Mouse (Mus musculus): ENCODE data around the gene Prkg1.
"Not testable (repeated sequence)": the region's sequence is repeated elsewhere in the genome, so short reads cannot be mapped to it uniquely, and the experiment has no call there.

The Prkg1 gene

DNA sequence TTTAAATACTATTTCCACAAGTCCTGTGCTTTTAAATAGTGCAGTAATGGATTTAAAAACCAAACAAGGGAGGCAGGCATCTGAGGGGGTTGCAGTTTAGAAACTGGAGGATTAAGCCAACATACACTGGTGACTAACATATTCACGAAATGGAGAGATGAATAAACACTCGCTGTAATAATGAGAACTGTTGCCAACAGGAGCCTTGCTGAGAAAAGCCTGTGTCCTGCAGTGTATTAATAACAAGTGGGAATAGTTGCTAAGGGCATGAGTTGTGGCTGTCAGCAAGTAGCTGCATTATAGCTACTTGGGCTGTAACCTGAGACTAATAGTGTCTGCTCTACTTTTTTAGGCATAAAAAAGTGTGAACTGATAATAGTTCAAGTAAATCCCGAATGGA is 480.3 kb downstream of the Prkg1 start:
- DNase-seq (ENCODE audit: low spot score), result no peak

GRCm38 (mm10) chr19:31284126-31284525 is 480.7 kb downstream of the Prkg1 start:
- DNase-seq (ENCODE audit: low spot score), result no peak

DNA sequence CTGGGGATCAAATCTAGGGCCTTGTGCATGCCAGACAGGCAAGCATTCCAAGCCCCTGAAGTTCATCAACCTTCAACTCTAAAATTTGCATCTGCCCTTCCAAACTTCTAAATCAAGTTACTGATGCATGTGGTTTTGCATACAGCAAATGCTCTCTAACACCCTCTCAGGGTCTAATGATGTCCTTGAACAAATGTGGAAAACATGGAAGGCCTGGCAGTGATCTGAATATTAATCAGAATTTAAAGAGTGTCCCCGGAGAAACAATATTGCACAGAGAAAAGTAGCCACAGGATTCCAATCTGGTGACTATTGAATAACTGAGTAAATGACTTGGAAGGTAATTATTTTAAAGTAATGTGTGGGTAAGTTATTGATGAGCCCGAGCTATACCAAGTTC is 481.2 kb downstream of the Prkg1 start:
- DNase-seq (ENCODE audit: low spot score), result no peak

- DNase-seq (ENCODE audit: low spot score), result peak; percentile 18
Measured at GRCm38 (mm10) chr19:31279797-31280486, 484.9 kb downstream of the Prkg1 start.

- DNase-seq (ENCODE audit: low spot score), result no peak
Measured at GRCm38 (mm10) chr19:31262438-31262837, 502.4 kb downstream of the Prkg1 start.

DNA sequence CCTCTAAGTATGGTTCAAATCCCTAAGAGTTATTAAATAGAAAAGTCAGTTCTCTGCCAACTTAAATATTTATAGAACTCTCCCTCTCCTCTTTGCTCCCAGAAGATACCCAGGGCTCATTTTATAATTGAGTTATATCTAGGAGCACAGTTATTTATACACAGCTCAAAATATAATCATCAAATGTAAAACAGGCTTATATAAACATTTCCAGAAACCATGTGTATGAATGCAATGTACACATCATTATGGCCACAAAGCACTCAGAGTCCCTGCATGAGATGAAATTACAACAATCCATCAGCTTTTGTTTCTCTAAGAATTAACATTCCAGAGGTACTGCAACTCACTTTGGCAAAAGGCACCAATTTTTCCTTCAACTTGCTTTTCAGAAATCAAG is 504.3 kb downstream of the Prkg1 start:
- no peak for DNase-seq (ENCODE audit: low spot score)

DNA sequence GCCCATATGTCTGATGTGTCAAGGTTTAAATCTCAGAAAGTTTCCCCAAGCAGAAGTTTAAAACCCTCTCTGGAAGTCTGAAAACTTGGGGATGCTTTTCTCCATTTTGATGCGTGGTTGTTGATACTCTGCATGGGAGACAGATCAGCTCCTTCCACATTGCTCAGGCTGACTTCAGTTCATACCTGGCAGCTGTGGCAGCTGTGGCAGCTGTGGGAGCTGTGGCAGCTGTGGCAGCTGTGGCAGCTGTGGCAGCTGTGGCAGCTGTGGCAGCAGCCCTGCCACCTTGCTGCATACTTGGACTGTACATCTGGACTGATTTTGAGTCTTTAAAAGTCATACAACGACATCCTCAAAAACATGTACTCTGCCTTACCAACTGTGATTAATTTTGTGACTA is 509.1 kb downstream of the Prkg1 start:
- no peak for DNase-seq (ENCODE audit: low spot score)

DNA sequence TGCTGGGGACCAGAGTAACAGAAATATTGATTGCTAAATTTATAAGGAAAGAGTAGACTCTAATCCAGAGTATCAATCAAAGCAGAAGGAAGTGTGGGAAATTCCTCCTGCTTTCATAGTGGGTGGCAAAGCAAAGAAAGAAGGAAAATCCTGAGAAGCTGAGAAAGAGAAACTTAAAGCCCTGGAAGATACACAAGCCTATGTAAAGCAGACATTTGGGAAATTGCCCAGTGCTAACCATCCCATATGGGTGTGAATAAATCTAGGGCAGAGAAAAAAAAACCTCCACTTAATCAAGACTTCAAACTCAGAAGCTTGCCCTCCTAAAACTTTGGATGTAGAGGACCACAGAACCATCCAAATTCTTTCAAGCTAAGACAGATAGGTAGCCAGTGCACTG is 532.4 kb downstream of the Prkg1 start:
- no peak for DNase-seq (ENCODE audit: low spot score)

GRCm38 (mm10) chr19:31228385-31228784 is 536.4 kb downstream of the Prkg1 start:
- no peak for DNase-seq (ENCODE audit: low spot score)

DNA sequence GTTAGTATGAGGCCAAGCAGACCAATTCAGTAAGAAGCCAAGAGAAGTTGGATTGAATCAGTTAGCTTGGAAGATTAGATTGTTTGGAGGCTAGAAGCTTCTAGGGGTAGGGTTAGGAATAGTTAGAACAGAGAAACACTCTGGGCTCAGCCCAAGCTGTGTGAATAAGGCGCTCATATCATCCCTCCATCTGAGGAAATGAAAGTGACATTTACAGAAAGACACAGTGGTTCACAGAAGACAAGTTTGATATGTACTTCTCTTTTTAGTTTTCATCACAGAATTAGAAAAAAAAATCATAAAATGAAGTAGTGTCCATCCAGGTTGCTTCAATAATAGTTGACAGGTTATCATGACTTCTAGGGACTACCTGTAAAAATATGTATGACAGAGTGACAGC is 541.4 kb downstream of the Prkg1 start:
- DNase-seq (ENCODE audit: low spot score), result no peak

GRCm38 (mm10) chr19:31219261-31219660 is 545.6 kb downstream of the Prkg1 start:
- not testable (repeated sequence) for DNase-seq (ENCODE audit: low spot score)

- DNase-seq (ENCODE audit: low spot score), result no peak
Measured at GRCm38 (mm10) chr19:31210850-31211249, 554.0 kb downstream of the Prkg1 start.

DNA sequence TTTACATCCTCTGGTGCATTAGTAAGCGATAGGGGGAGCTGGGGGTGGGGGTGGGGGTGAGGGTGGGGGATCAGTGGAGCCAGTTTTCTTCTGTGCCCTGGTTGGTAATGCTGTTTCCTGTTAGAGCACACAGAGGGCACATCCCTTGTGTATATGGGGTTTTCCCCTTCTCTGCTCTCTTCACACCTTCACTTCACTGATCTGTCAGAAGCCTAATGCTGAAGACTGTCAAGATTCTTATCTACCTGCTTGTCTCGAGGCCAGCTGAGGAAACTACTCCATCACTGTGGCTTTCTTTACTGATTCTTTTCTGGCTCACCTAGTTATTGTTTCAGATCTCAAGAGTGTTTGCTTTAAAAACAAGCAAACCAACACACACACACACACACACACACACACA is 554.4 kb downstream of the Prkg1 start:
- no peak for DNase-seq (ENCODE audit: low spot score)

DNA sequence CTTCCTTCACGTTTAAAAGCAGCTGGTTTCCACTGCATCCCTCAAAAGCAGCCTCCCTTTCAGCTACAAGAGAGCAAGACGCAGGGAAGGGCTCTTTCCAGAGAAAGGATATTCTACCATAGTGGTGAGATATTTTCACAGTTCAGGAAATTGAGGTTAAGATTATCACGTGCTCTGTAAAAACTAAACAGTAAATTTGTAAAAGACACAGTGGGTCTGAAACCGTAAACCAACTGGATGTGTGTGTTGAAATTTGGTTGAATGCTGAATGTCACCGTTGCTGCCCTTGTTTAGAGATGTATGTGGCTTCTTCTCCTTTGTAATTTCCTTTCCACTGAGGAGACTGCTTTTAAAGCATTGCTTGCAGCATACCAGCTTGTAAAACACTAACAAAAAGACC is 565.2 kb downstream of the Prkg1 start:
- no peak for DNase-seq (ENCODE audit: low spot score)

DNA sequence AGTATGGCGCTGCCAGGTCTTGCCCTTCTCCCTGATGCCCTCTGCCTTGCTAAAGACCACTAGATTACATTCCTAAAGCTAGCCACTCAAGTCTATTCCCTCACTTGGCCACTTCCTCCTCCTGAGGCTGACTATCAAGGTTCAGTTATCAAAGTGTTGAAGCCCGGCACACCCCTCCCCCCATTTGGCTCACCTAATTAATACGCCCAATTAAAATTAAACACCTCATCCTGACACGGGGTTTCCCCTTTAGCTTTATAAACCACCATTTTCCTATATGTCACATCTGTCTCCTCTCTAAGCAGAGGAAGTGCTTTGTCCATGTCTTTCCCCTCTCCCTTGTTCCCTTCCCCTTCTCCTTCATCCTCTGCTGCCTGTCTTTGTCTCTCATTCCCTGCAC is 566.4 kb downstream of the Prkg1 start:
- no peak for DNase-seq (ENCODE audit: low spot score)

DNA sequence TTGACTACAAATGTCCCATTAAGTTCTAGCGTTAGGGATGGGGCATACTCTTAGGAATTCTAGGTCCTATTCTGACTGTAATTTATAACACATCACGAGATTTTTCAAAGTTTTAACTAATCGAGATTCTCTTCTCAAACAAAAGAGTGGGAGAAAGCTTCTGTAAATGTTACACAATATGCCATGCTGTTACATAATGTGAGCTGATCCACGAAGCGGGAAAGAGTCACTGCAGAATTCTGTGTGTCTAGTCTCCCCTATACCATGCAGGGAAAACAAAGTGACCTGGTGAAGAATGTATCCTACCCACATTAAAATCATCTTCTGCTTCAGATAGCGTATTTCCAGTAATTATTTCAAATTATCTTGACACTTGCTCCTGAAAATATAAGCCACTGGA is 567.8 kb downstream of the Prkg1 start:
- DNase-seq (ENCODE audit: low spot score), result no peak

DNA sequence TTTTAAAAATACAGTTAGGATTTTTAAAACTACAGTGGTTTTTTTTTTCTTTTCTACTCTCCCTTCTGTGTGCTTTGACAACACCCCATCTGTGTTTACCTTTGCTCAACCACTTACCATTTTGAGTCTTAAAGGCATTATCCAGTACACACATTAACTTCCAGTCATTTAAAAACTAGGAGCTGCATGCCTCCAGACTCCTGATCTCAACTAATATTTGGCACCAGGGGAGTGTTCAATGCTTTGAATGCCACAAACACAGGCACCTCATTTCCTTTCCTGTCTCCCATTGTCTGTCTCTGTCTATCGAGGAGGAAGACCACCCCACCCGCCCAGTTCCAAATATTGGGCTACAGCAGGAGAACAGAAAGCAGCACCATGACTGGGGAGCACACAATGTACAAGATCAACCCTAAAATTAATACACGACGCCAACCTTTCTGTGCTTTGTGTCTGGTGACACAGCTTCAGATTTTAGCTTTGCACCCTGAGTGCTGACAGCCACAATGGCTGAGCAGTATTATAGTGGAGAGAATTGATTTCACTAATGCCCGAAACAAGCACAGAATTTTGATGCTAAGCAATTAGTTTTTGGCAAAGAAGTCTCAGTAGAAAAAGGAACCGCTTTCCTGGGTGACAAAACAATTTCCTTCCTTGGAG is 576.1 kb downstream of the Prkg1 start:
- DNase-seq (ENCODE audit: low spot score), result no peak

DNA sequence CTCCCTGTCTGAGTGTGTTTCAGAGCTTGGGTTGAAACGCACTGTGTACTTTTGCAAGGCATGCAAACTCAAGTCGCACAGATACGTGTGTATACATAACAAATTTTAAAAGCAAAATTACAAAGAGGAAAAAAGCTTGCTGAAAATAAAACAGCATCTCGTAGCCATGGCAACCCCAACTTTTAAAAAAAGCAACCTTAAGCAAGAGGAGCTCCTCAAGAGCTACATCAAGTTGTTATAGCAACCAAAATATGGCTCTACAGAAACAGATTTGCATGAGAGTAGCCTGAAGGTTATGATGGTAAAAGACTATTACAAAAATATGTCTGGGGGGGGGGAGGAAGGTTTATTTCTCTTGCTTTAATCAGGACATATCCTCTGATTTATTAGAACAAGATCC is 584.1 kb downstream of the Prkg1 start:
- no peak for DNase-seq (ENCODE audit: low spot score)

DNA sequence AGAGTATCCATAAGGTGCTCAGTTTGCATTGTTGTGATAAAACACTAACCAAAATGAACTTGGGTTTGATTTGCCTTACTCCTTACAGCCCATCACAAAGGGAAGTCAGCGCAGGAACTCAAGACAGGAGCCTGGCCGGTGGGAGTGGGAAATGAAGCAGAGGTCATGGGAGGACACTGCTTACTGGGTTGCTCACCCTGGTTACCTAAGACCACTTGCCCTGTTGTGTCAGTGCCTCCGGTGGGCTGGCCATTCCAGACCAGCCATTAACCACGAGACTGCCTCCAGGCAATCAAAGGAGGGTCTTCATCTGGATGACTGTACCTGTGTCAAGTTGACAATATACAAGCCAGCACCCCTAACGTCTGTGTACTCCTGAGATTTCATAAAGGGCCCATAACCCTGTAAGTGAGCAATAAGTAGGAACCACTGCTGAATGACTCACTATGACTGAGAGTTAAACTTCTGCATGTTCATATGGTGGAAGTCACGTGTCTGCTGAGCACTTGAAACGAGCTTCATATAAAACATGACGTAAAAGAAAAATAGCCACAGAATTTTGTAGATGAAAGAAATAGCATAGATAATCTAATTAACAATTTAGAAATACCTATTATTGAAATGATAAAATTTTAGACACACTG is 587.4 kb downstream of the Prkg1 start:
- DNase-seq (ENCODE audit: low spot score), result no peak

- DNase-seq (ENCODE audit: low spot score), result no peak
Measured at GRCm38 (mm10) chr19:31170985-31171384, 593.8 kb downstream of the Prkg1 start.

DNA sequence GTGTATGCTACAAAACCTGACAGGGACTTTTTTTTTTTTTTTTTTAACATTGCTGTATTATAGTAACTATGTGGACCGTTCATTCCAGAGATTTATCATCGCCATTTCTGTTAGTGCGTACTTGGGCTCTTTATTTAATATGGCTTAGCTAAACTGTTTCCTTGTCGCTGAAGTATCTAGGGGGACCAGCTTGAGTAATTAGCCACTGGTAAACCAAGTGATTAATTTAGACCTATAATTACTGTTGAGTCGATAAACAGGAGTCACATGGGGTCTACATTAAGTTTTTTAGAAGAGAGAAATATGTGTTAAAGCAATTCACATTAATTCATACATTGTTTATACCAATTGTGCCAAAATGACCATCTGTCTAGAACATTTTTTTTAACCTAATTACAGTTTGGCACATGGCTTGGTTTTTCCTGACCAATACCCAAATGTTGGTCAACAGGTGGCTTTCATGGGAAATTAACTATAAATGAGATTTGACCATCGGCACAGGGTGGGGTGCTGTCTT is 605.8 kb downstream of the Prkg1 start:
- DNase-seq (ENCODE audit: low spot score), result no peak

DNA sequence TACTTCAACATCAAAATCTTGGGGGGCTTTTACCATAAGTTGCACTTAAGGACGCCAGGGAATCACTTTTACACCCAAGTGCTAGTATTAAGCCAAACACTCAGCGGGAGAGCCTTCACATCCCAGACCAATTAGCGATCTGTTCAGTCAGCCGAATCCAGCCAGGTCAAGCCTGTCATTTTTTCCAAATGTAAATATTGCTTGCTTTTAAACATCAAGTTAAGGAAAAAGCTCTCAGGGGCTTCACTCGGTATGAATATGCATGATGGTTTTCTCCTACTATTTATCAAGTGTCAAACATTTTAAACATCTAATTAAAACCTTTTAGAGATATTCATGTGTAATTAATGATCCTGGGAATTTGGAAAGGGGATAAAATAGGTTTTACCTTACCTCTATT is 611.4 kb downstream of the Prkg1 start:
- DNase-seq (ENCODE audit: low spot score), result no peak

DNA sequence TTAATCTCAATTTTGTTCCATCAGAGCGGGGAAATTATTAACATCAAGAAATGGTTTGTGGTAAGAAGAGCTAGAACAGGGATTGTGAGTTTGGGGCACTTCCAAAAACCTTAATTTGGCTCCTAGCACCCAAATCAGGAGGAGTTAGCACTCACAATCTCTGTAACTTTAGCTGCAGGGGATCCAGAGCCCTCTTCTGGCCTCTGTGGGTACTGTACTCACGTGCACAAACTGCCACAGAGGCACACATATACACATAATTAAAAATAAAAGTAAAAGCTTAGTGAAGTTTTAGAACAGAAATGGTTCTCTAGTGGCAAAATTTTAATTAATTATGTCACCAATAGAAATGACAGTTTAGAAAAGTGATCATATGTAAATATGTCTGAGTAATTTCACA is 614.9 kb downstream of the Prkg1 start:
- DNase-seq (ENCODE audit: low spot score), result no peak
